Mouse (Mus musculus): Measurements from ENCODE around the gene Pex11b. TPM values are rescaled to one million over a fixed set of nuclear protein-coding genes. Genes with fewer than 3 reads are reported as not detected.
A peak's percentile ranks its signal among the peaks of the same experiment; 100 is the strongest.
"Not testable (repeated sequence)": the region's sequence is repeated elsewhere in the genome, so short reads cannot be mapped to it uniquely, and the experiment has no call there.

The Pex11b gene
- polyA plus RNA-seq, 1 experiment: 19.9 TPM

DNA sequence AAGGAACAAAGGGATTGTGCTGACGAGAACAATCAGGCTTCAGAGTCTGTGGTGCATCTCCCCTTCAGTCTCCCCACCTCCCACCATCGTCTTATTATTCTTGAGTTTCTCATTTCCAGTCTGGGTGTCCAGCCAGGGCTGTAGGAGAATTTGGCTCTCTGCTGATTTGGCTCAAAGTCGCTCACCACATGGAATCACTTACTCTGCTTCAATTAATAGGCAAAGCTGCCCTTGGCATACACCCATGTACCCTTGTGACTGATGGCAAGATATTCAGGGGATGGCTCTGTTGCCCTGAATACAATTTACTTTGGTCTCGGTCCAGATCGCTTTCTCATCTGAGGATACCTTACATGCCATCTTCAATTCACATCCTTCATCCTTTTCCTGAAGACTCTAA is 31.9 kb upstream of the Pex11b start:
- Histone ChIP-seq H3ac (ENCODE audit: control insufficient read depth, insufficient read length, low read depth) (no peak overlapping the region), H3K4me3 (ENCODE audit: insufficient read depth, poor library complexity, severe bottlenecking) (no peak overlapping the region), H3K27me3 (ENCODE audit: control insufficient read depth, insufficient read depth, insufficient read length) (no peaks in the 10 kb centered on the region), H3K79me3 (ENCODE audit: low read depth) (peaks cover 25% of the 10 kb centered on the region), H3K79me2 (ENCODE audit: control insufficient read depth, insufficient read depth) (peaks cover 55% of the 10 kb centered on the region), H3K36me3 (ENCODE audit: control insufficient read depth, insufficient read depth) (peaks cover 10% of the 10 kb centered on the region)
- TF ChIP-seq CTCF (IDR thresholded peaks at IDR 0.05; ENCODE audit: control insufficient read depth, insufficient read depth, insufficient read length) (no peak), CEBPB (IDR thresholded peaks at IDR 0.05; ENCODE audit: low read depth) (no peak), USF1 (IDR thresholded peaks at IDR 0.05; ENCODE audit: low read depth) (no peak), MYOG (IDR thresholded peaks at IDR 0.05; ENCODE audit: control insufficient read depth, extremely low read depth, insufficient read length) (no peak), FOSL1 (IDR thresholded peaks at IDR 0.05; ENCODE audit: insufficient read depth, low read length, poor library complexity, severe bottlenecking) (no peak), MAX (IDR thresholded peaks at IDR 0.05) (no peak), MYOD1 (IDR thresholded peaks at IDR 0.05; ENCODE audit: control insufficient read depth, insufficient read length, low read depth) (no peak)

GRCm38 (mm10) chr3:96606007-96606406 is 29.2 kb upstream of the Pex11b start:
- not testable (repeated sequence) for H3ac ChIP-seq (ENCODE audit: control insufficient read depth, insufficient read length, low read depth); H3K27me3 ChIP-seq (ENCODE audit: control insufficient read depth, insufficient read depth, insufficient read length); H3K36me3 ChIP-seq (ENCODE audit: control insufficient read depth, insufficient read depth); H3K4me3 ChIP-seq (ENCODE audit: insufficient read depth, poor library complexity, severe bottlenecking)
- H3K79me2 ChIP-seq (ENCODE audit: control insufficient read depth, insufficient read depth): peaks cover 59% of the 10 kb centered on the region
- H3K79me3 ChIP-seq (ENCODE audit: low read depth): peaks cover 25% of the 10 kb centered on the region

- H3K36me3 ChIP-seq (ENCODE audit: control insufficient read depth, insufficient read depth): peaks cover 10% of the 10 kb centered on the region
- TF ChIP-seq MYOG (IDR thresholded peaks at IDR 0.05; ENCODE audit: control insufficient read depth, extremely low read depth, insufficient read length) (no peak), USF1 (IDR thresholded peaks at IDR 0.05; ENCODE audit: low read depth) (no peak), CEBPB (IDR thresholded peaks at IDR 0.05; ENCODE audit: low read depth) (no peak), FOSL1 (IDR thresholded peaks at IDR 0.05; ENCODE audit: insufficient read depth, low read length, poor library complexity, severe bottlenecking) (no peak), CTCF (IDR thresholded peaks at IDR 0.05; ENCODE audit: control insufficient read depth, insufficient read depth, insufficient read length) (no peak), MYOD1 (IDR thresholded peaks at IDR 0.05; ENCODE audit: control insufficient read depth, insufficient read length, low read depth) (no peak), MAX (IDR thresholded peaks at IDR 0.05) (no peak)
- H3K79me3 ChIP-seq (ENCODE audit: low read depth): peaks cover 23% of the 10 kb centered on the region
- H3K27me3 ChIP-seq (ENCODE audit: control insufficient read depth, insufficient read depth, insufficient read length): no peaks in the 10 kb centered on the region
- peaks cover 54% of the 10 kb centered on the region for H3K79me2 ChIP-seq (ENCODE audit: control insufficient read depth, insufficient read depth)
- no peak overlapping the region for H3K4me3 ChIP-seq (ENCODE audit: insufficient read depth, poor library complexity, severe bottlenecking)
- H3ac ChIP-seq (ENCODE audit: control insufficient read depth, insufficient read length, low read depth): no peak overlapping the region
Measured at GRCm38 (mm10) chr3:96606618-96607017, 28.6 kb upstream of the Pex11b start.

DNA sequence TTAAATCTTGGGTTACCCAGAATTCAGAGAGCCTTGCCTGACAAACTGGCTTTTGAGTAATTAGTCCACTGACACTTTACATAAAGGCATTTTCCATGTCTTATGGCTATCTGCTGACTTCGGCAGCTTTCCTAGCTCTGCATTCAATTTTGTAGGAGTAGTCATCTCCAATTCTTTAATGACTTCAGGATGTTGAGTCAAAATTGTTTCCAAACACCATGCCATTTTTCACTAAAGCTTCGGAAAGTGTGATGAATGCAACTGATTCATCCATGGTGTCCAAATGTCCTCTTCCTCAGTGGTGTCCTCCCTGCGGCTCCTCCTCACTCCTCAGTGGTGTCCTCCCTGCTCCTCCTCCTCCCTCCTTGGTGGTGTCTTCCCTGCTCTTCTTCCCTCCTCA is 17.2 kb upstream of the Pex11b start:
- TF ChIP-seq MYOD1 (IDR thresholded peaks at IDR 0.05; ENCODE audit: control insufficient read depth, insufficient read length, low read depth) (no peak), USF1 (IDR thresholded peaks at IDR 0.05; ENCODE audit: low read depth) (no peak), MAX (IDR thresholded peaks at IDR 0.05) (no peak), FOSL1 (IDR thresholded peaks at IDR 0.05; ENCODE audit: insufficient read depth, low read length, poor library complexity, severe bottlenecking) (no peak), CTCF (IDR thresholded peaks at IDR 0.05; ENCODE audit: control insufficient read depth, insufficient read depth, insufficient read length) (no peak), CEBPB (IDR thresholded peaks at IDR 0.05; ENCODE audit: low read depth) (no peak), MYOG (IDR thresholded peaks at IDR 0.05; ENCODE audit: control insufficient read depth, extremely low read depth, insufficient read length) (no peak)
- H3K79me3 ChIP-seq (ENCODE audit: low read depth): no peaks in the 10 kb centered on the region
- H3K27me3 ChIP-seq (ENCODE audit: control insufficient read depth, insufficient read depth, insufficient read length): no peaks in the 10 kb centered on the region
- H3ac ChIP-seq (ENCODE audit: control insufficient read depth, insufficient read length, low read depth): no peak overlapping the region
- H3K79me2 ChIP-seq (ENCODE audit: control insufficient read depth, insufficient read depth): no peaks in the 10 kb centered on the region
- H3K36me3 ChIP-seq (ENCODE audit: control insufficient read depth, insufficient read depth): peaks cover 19% of the 10 kb centered on the region
- H3K4me3 ChIP-seq (ENCODE audit: insufficient read depth, poor library complexity, severe bottlenecking): no peak overlapping the region

GRCm38 (mm10) chr3:96623201-96623600 is 12.0 kb upstream of the Pex11b start:
- Histone ChIP-seq H3K79me3 (ENCODE audit: low read depth) (no peaks in the 10 kb centered on the region), H3ac (ENCODE audit: control insufficient read depth, insufficient read length, low read depth) (no peak overlapping the region), H3K27me3 (ENCODE audit: control insufficient read depth, insufficient read depth, insufficient read length) (no peaks in the 10 kb centered on the region), H3K36me3 (ENCODE audit: control insufficient read depth, insufficient read depth) (peaks cover 26% of the 10 kb centered on the region), H3K79me2 (ENCODE audit: control insufficient read depth, insufficient read depth) (no peaks in the 10 kb centered on the region), H3K4me3 (ENCODE audit: insufficient read depth, poor library complexity, severe bottlenecking) (no peak overlapping the region)
- TF ChIP-seq MAX (IDR thresholded peaks at IDR 0.05) (no peak), MYOD1 (IDR thresholded peaks at IDR 0.05; ENCODE audit: control insufficient read depth, insufficient read length, low read depth) (no peak), USF1 (IDR thresholded peaks at IDR 0.05; ENCODE audit: low read depth) (no peak), FOSL1 (IDR thresholded peaks at IDR 0.05; ENCODE audit: insufficient read depth, low read length, poor library complexity, severe bottlenecking) (no peak), MYOG (IDR thresholded peaks at IDR 0.05; ENCODE audit: control insufficient read depth, extremely low read depth, insufficient read length) (no peak), CTCF (IDR thresholded peaks at IDR 0.05; ENCODE audit: control insufficient read depth, insufficient read depth, insufficient read length) (no peak), CEBPB (IDR thresholded peaks at IDR 0.05; ENCODE audit: low read depth) (no peak)

GRCm38 (mm10) chr3:96629729-96630600 is 5.2 kb upstream of the Pex11b start, which contains the start of gene Rbm8a:
Gene Rbm8a (plus strand): TSS chr3:96629933.
- Histone ChIP-seq H3K79me3 (ENCODE audit: low read depth) (peaks cover 29% of the 10 kb centered on the region), H3ac (ENCODE audit: control insufficient read depth, insufficient read length, low read depth) (peak within 1 kb of the TSS; percentile 85), H3K4me3 (ENCODE audit: insufficient read depth, poor library complexity, severe bottlenecking) (peak within 1 kb of the TSS; percentile 78), H3K27me3 (ENCODE audit: control insufficient read depth, insufficient read depth, insufficient read length) (no peaks in the 10 kb centered on the region), H3K36me3 (ENCODE audit: control insufficient read depth, insufficient read depth) (peaks cover 34% of the 10 kb centered on the region), H3K79me2 (ENCODE audit: control insufficient read depth, insufficient read depth) (peaks cover 50% of the 10 kb centered on the region)
- TF ChIP-seq CTCF (IDR thresholded peaks at IDR 0.05; ENCODE audit: control insufficient read depth, insufficient read depth, insufficient read length): no peak
- TF ChIP-seq MAX (IDR thresholded peaks at IDR 0.05): peak; percentile 73
